Mouse (Mus musculus) kidney, adult 9 months (tissue): ENCODE measurements around the gene Lcn10.
"Not testable (repeated sequence)": the region's sequence is repeated elsewhere in the genome, so short reads cannot be mapped to it uniquely, and the experiment has no call there.

Experiments
- DNase-seq: peaks from one replicate; pipeline ENCODE4 v3.0.0; 2022

Gene Lcn10

DNA sequence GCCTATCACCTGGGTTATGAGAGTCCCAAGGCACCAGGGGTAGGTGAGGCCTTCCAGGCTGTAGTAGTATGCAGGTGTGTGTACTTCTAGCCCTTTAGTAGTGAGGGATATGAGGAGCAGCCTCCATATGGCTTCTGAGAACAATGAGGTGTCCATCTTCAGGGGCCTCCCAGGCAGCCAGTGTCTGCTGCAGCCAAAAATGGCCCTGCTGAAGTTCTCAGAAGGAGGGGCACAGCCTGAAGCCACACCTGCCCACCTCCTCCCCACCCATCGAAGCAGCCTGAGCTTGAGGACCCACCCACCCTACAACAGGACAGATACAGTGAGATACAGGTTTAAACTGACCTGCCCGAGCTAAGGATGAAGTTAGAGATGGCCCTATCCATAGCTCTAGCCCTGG, at the start of gene Lcn10:
Gene Lcn10, plus strand, starts transcription at position 301 of the 400 bp plus-strand sequence.
- no peak for DNase-seq

GRCm38 (mm10) chr2:25633616-25634015, 48.9 kb upstream of the Lcn10 start:
- no peak for DNase-seq

DNA sequence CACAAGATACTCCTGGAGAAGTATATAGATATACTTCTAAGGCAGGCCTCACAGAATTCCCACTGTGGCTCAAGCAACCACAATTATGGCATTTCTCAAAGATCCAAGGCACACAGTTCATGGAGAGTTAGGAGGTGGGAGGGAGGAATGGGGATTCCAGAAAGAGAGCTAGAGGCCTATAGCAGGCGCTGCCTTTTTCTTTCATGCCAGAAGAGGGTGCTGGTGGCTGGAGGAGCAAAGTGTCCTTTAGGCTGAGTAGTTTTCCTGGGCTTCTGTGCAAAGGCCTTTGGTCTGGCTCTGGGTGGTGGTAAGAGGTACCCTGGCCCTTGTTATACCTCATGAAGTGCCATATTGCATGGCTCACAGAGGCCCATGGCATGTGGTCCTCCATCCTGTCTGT, 48.5 kb upstream of the Lcn10 start:
- no peak for DNase-seq

- DNase-seq: peak; percentile 31
These were observed 42.6 kb upstream of the Lcn10 start for GRCm38 (mm10) chr2:25639890-25640289.

DNA sequence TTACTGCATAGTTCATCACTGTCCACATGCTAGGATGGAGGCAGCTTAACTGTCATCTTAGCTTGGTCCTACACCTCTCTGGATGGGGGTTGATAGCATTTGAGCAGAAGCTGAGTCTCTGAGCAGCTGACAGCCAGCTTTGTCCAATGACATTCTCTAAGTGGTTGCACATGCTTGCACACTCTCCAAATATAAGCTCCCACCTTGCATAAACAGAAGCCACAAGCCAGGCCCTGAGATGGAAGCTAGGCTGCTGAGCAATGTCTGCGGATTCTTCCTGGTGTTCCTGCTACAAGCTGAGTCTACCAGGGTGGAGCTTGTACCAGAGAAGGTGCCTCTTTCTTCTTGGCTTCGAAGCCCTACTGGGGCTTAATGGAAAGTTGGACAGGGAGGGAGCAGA, 29.6 kb upstream of the Lcn10 start, which contains the start of gene Lcn8:
Gene Lcn8, plus strand, starts transcription at position 219 of the 400 bp plus-strand sequence.
- no peak for DNase-seq

- no peak for DNase-seq
These were observed 28.0 kb upstream of the Lcn10 start for GRCm38 (mm10) chr2:25654502-25654901.

DNA sequence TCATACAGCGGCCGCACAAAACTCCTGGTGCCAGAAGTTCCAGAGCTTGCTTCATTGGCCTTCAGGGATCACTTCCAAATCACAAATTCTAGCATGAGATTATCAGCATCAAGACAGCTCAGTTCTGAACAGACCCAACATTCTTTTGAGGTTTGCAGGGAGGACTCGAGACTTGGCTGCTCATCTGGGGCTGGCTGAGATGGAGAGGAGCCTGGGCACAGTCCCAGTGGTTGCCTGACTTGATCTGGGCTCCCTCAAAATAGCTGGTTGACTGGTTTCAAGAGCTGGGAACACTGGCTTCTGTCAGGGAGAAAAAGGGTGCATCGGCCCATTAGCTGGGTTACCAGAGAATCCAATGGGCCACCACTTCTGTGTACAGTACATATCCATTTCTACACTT, 25.8 kb upstream of the Lcn10 start:
- no peak for DNase-seq

- DNase-seq: no peak
These were observed 25.3 kb upstream of the Lcn10 start for GRCm38 (mm10) chr2:25657246-25657645.

GRCm38 (mm10) chr2:25657652-25658051, 24.9 kb upstream of the Lcn10 start, which contains the start of gene Lcn5:
TSS of gene Lcn5 (plus strand) at chr2:25657952.
- no peak for DNase-seq

- DNase-seq: no peak
These were observed 22.2 kb upstream of the Lcn10 start for GRCm38 (mm10) chr2:25660279-25660678.

GRCm38 (mm10) chr2:25661245-25661970, 21.1 kb upstream of the Lcn10 start:
- DNase-seq: no peak

DNA sequence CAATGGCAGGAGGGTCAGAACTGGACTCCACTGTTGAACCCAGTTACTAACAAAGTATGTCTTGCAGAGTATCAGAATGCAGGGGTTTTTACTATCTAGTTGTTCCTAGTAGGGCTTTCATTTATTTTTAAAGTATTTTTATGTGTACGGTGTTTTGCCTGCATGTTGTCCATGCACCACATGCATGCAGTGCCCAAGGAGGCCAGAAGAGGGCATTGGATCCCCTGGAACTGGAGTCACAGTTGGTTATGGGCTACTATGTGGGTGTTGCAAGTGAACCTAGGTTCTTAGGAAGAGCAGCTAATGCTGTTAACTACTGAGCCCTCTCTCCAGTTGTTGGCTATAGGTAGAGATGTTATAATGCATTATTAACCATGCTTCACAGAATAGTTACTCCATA, 19.0 kb upstream of the Lcn10 start:
- DNase-seq: peak; percentile 63

DNA sequence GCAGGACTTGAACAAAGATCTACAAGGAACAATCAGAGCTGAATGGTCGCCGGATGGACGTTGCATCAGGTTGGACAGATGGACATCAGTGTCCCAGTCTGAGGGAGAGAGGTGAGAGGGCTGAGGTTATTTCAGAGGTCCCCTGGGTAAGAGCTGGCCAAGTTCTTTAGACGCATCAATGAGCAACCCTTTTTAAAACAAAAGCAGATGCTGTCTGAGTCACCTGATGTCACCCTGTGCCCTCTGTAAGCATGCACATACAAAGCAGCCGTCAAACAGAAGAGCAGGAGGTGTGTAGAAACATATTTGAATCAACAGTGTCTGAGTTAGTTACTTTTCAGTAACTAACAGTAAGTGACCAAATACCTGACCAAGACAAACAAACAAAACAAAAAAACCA, 18.4 kb upstream of the Lcn10 start:
- DNase-seq: no peak

- no peak for DNase-seq
These were observed 16.0 kb upstream of the Lcn10 start for GRCm38 (mm10) chr2:25666516-25666915.

- DNase-seq: no peak
These were observed 6.0 kb upstream of the Lcn10 start, which contains the start of gene Lcn6 for GRCm38 (mm10) chr2:25676486-25676885. TSS of gene Lcn6 (plus strand) at chr2:25676786.

DNA sequence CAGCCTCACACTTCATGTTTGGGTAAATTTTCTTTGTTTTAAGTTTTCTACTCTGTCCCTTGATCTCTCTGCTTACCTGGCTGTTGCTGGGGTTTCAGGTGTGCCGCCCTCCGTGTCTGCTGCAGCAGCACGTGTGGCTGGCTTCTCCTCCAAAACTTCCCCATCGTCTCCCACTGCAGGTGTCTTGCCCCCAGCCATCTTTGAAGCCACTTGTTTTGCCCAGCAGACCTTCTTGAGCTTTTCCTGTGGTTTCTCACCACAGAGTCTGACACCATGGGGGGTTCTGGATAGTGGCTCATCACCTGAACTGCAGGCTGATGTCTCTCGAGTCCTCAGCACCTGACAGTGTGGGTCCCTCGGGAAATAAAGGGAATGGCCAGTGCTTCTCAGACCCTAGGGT, 3.0 kb upstream of the Lcn10 start:
- DNase-seq: no peak

DNA sequence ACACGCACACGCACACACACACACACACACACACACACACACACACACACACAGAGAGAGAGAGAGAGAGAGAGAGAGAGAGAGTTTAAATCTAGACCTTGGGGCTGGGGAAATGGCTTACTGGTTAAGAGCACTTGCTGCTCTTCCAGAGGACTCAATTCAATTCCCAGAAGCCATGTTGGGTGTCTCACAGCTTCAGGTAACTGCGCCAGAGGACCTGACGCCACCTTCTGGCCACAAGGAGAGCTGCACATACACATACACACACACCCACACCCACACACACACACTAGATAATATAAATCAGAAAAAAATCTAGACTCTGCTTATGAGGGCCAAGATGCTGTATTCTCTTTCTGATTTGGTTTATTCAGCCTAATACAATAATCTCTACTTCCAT, 4.4 kb downstream of the Lcn10 start:
- DNase-seq: no peak

GRCm38 (mm10) chr2:25694605-25695004, 12.1 kb downstream of the Lcn10 start:
- peak; percentile 59 for DNase-seq

- DNase-seq: peak; percentile 41
These were observed 14.4 kb downstream of the Lcn10 start for GRCm38 (mm10) chr2:25696951-25697350.

DNA sequence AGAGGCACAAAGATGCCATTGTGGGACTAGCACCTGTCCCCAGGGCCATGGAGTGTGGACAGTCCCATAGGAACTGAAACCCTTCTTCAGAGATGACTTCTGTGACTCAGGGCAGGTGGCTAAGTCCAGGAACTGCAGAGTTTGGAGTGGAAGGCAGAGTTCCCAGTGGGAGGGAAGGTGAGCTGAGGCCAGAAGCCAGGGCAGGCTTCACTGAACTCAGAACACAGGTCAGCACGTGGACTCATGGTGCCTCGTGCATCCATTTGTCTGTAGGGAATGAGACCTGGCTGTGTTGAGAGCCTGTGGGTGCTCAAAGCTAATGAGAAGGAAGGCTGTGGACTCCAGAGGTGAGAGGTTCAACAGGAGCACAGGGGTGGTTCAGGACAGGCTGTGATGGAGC, 16.2 kb downstream of the Lcn10 start:
- peak; percentile 37 for DNase-seq

GRCm38 (mm10) chr2:25699743-25700142, 17.2 kb downstream of the Lcn10 start, which contains the start of gene Obp2a:
TSS of gene Obp2a (plus strand) at chr2:25700043.
- DNase-seq: not testable (repeated sequence)

DNA sequence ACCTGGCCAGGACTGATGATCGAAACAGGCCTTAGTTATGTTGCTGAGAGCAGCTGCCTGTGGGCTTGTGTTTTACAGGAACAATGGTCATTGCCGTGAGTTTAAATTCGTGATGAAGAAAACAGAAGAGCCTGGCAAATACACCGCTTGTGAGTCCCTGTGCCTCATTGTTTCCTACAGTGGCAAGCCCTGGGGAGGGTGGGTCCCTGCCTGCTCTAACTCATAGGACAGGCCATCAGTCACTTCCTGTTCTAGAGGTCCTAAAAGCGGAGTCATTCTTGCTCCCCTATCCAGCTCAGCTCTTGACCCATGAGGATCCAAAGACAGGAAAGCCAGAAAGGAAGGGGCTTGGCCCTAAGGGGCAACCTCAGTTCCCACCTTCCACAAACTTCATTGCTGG, 18.5 kb downstream of the Lcn10 start:
- no peak for DNase-seq

DNA sequence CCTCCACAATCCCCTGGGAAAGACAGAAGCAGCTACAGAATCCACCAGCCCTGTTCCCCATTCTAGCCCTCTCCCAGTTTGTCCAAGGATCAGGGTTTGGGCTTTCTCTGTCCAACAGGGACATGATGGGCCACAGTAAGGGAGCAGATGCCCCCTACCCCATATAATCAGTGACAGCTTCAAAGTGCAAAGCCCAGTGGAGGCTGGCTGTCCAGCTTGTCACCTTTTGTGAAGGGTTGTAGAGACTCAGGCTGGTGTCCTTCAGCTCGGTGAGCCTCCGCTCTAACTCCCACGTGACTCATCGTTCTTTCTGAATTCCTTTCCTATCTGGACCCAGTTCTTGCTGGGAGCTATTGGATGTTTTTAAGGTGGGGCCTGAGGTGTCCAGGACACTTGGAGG, 21.2 kb downstream of the Lcn10 start:
- DNase-seq: no peak

GRCm38 (mm10) chr2:25706643-25707481, 24.3 kb downstream of the Lcn10 start, which contains the start of gene Bmyc:
TSS of gene Bmyc (plus strand) at chr2:25706739.
- DNase-seq: peak; percentile 58
